Mouse (Mus musculus) layer of hippocampus, adult 9-10 months (tissue): ENCODE measurements around the gene Mbd6.
A peak's percentile ranks its signal among the peaks of the same experiment; 100 is the strongest.

ENCODE experiments used
- DNase-seq: peaks from one replicate; pipeline ENCODE4 v3.0.0; 2022; ENCODE audit warnings: low spot score

Mbd6 gene

GRCm38 (mm10) chr10:127287936-127288293 lies 903 bp downstream of the Mbd6 start:
- DNase-seq, result no peak

DNA sequence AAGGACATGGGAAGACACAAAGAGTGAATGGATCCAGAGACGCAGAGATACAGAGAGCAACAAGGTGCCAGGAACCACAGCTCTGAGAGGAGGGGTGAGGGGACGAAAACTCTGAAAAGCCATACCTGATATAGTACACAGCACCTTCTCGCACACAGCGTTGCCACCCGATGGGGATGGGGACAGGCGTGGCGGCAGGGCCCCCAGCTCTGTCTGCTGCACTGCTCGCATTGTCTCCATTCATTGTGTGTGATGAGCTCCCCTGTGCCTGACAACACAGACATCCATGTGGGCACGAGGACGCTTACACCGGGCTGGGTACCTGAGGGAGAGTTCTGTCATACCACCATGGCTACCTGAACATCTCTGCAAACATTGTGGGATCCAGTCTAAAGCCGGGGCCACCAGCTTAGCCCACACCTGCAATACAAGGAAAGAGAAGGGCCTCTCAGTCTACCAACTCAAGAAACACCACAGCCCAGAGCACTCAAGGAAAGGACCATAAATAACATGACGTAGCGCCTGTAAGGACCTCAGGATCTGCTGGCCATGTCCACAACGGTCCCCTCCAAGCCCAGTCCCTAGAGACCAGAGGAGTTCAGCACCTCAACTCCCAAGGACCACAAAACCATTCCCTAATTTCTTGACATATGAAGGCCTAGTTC lies 1.4 kb downstream of the Mbd6 start:
- DNase-seq, result no peak

GRCm38 (mm10) chr10:127286730-127287129 lies 2.1 kb downstream of the Mbd6 start:
- no peak for DNase-seq

DNA sequence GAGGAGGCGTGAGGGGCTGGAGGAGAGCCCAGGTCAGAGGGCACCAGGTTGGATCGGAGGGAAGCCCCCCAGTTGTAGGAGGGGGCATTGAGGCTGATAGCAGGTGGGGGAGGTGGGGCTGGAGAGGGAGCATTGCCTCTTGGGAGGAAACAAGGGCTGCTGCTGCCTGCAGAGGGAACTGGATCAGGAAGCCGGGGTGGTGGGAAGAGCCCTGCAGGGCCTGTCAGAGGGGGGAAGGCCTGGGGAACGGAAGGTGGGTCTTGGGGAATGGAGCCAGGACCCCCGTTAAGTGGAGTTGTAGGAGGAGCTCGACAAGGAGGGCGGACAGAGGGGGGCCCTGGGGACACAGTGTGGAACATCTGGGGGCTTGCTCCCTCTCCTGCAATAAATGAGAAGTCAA lies 2.6 kb downstream of the Mbd6 start:
- no peak for DNase-seq

DNA sequence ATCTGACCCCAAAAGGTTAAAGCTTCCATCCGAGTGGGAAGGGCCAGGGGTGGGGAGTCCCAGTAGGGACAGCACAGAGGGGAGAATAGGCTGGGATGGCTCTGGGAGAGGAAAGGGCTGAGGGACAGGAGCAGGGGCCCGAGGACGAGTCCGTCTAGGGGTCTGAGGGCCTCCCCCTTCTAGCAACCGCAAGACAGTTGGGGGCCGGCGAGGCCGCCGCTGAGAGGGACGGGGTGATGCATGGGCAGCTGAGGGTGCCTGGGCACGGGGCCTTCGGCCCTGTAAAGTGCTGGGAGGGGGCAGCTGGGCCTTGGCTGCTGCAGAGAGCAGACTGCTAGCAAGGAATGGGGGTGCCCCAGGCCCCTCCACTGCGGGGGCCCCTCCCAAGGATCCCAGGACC lies 3.2 kb downstream of the Mbd6 start:
- DNase-seq, result no peak

DNA sequence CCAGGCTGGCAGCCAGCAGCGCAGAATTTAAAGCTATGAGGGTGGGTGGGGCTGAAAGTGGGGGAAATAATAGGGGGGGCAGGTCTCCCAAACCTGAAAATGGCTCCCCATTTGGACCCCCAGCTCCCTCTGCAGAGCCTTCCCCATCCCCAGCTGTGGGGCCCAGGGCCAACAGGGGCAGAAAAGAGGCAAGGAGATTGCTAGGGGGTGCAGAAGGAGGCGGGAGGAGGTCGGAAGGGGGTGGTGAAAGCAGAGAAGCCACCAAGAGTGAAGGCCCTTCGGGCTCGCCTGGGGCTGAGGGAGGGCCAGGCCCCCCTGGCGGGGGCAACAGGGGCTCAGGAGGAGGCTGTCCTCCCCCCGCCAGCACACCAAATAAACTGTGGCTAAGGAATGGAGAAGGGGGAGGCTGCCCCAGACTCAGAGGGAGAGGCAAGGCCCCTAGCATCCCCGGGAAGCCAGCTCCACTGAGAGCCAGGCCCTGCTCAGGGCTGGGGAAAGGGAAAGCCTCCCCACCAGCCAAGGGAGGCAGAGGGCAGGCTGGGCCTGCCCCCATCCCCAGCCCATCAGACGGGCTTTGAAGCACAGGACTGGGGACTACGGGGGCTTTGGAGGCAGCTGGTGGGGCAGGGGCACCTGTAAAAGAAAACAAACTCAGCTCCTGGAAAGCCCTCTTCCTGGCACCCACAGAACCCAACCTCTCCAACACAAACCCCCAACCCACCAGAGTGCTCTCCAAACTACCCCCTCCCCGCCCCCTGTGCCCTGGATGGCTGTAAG lies 3.9 kb downstream of the Mbd6 start:
- DNase-seq, result no peak

- DNase-seq, result no peak
Measured at GRCm38 (mm10) chr10:127284105-127284622, 4.7 kb downstream of the Mbd6 start.

DNA sequence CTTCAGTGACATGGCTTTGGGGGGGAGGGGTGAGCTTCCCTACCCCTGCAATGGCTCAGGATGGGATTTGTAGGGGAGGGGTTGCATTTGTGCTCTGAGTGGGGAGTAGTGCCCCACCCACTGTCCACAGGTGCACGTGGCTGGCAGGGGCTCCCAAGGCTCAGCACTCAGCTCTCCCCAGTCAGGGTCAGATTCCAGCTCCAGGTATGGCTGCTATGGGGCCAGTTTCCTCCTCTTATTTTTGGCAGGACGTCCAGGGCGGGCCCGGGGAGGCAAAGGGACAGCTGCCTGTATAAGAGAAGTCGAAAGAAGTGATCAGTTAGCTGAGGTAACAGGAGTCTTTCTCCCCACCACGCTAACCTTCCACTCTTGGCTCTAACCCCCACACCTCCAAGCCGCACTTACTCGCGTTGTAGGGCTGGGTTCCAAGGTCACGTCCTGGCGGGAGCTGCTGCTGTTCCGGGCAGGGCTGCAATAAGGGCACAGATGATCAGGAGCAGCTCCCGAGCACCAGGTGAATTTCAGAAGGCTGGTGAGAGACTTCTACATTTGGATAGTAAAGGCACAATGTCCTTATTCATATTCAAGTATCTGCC lies 6.1 kb downstream of the Mbd6 start:
- DNase-seq, result no peak

DNA sequence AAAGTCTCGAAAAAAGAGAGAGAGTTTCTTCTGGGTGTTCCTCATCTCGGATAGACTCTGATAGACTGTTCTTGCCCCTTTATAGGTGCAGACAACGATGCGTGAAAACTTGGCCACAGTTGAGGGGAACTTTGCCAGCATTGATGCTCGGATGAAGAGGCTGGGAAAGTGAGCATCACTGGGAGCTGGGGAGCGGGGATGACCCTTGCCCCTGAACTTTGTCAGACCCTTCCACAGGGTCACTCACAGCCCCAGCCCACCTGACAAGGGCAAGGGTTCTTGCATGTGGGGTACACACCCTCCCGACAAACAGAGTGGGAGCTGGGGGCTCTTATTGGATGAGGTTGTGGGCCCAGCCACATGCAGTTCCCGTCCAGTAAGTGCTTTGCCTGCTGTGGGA lies 7.5 kb downstream of the Mbd6 start:
- no peak for DNase-seq

GRCm38 (mm10) chr10:127279730-127280129 lies 9.1 kb downstream of the Mbd6 start:
- DNase-seq, result no peak

- DNase-seq, result no peak
Measured at GRCm38 (mm10) chr10:127274261-127275022, 14.4 kb downstream of the Mbd6 start.

- no peak for DNase-seq
Measured at GRCm38 (mm10) chr10:127272371-127272770, 16.4 kb downstream of the Mbd6 start.

GRCm38 (mm10) chr10:127269884-127270283 lies 18.9 kb downstream of the Mbd6 start:
- no peak for DNase-seq

GRCm38 (mm10) chr10:127269036-127269435 lies 19.8 kb downstream of the Mbd6 start:
- no peak for DNase-seq

GRCm38 (mm10) chr10:127268401-127268800 lies 20.4 kb downstream of the Mbd6 start:
- no peak for DNase-seq

DNA sequence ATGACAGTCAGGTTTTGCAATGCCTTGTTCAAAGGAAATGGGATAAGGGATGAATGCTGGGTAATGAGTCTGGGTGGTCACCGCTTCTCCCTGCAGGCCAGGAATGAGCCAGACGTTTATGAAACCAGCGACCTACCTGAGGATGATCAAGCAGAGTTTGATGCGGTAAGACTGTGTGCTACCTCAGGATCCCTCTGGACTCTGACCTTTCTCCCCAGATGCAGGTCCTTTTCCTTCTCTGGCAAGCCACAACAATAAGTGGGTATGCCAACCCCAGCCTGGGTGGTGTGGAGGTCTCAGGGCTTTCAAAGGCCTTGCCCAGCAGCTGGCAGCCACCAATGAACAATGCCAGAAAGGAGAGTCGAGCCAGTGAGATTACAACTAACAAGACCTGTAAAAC lies 21.5 kb downstream of the Mbd6 start:
- DNase-seq, result no peak

GRCm38 (mm10) chr10:127266112-127267091 lies 22.4 kb downstream of the Mbd6 start, which contains the start of gene Dctn2:
TSS of gene Dctn2 (plus strand) at chr10:127266368.
- peak; percentile 88 for DNase-seq

- DNase-seq, result no peak
Measured at GRCm38 (mm10) chr10:127265727-127266111, 23.1 kb downstream of the Mbd6 start.

DNA sequence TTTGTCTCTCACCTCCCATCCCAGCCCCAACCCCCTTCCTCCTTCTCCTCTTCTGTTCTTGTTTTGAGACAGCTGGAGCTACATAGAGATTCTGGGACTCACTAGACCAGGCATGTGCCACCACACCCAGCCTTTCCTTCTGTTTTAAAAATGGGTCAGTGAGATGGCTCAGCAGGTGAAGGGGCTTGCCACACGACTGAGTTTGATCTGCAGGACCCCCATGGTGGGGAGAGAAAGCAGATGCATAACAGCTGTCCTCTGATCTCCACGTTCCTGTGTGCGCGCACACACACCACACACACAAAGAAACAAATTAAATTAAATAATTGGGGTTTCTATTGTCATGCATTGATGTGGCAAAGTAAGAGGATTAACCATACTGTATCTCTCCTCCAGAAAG lies 23.8 kb downstream of the Mbd6 start:
- DNase-seq, result no peak

GRCm38 (mm10) chr10:127264336-127264735 lies 24.5 kb downstream of the Mbd6 start:
- no peak for DNase-seq

DNA sequence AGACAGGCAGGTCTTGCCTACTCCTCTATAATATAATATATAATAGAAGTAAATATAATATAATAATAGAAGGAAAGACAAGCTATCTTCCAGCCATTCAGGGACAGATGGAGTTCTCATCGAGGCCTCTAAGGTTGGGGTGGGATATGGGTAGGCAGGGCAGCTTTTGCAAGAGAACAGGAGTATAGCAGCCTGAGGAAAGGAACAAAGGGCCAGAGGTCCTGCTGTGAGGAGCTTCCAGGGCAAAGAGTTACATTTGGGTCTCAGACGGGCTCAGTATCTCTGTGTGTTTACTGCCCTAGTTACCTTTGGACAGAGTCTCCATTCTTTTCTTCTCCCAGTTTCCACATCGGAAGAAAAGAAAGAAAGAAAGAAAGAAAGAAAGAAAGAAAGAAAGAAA lies 25.2 kb downstream of the Mbd6 start:
- no peak for DNase-seq
